Mouse (Mus musculus): ENCODE results near the gene Bnip1. TPM values are rescaled to one million over a fixed set of nuclear protein-coding genes. Genes with fewer than 3 reads are reported as not detected.

Bnip1 gene
- total and polyA plus RNA-seq, 3 experiments, result 50.9 to 59.6 (median 54.6) TPM

DNA sequence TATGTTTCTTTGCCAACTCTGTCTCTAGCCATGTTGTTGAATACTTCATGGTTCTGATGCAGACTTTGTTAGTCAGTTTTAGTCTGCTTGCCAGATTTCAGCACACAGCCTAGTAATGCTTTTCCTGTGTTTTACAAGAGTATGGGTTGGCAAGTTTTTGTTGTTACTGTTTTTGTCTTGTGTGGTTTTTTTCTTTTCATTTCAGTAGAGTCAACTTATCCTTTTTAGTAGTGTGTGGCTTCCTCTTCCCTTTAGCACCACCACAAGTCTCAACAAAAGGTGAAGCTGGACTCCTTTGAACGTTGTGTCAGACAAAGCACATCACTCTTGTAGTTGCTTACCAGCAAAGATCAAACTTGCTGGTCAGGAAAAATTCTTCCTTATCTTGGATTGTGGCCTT, 28.6 kb upstream of the Bnip1 start:
- peak; percentile 29 for DNase-seq (ENCODE audit: extremely low read depth)
- H3K9me3 ChIP-seq (replicated peaks; ENCODE audit: low read length), result no peaks in the 10 kb centered on the region
- peaks cover 15% of the 10 kb centered on the region; the same call in 1 of the 2 replicates for H3K79me2 ChIP-seq (replicated peaks; ENCODE audit: control insufficient read depth, extremely low read depth, insufficient read depth, poor library complexity, severe bottlenecking)
- peak overlapping the region; percentile 95 for H3K4me2 ChIP-seq (ENCODE audit: insufficient read depth, low read depth, poor library complexity, severe bottlenecking)
- peak overlapping the region; percentile 69 for H3K27ac ChIP-seq (ENCODE audit: insufficient read depth, low read depth)
- dilution Hi-C loops (cut with MboI; ENCODE audit: extremely low pct_ligation_motif_present, extremely low pct_unique_long_range_greater_than_20kb, low sequenced_read_pairs) (no loop called here), in situ Hi-C loops (cut with MboI; ENCODE audit: low pct_ligation_motif_present, low pct_unique_long_range_greater_than_20kb, low sequenced_read_pairs) (no loop called here)
- H3K9ac ChIP-seq (ENCODE audit: insufficient read depth, low read depth), result peak overlapping the region; percentile 39; the same call in 1 of the 2 replicates
- H3K4me1 ChIP-seq (ENCODE audit: control insufficient read depth in 1 of 2, insufficient read depth in 2 of 2), result peaks cover 3 to 36% of the 10 kb centered on the region in 2 experiments; a peak in 3 of 4 replicates
- no peaks in the 10 kb centered on the region for H3K27me3 ChIP-seq (replicated peaks)
- no peak overlapping the region for H3K4me3 ChIP-seq (replicated peaks in 1 of 3; ENCODE audit: low read depth in 2 of 3, low read length in 2 of 3, poor library complexity in 1 of 3)
- H3K36me3 ChIP-seq (replicated peaks in 1 of 2; ENCODE audit: control insufficient read depth in 1 of 2, insufficient read depth in 1 of 2, low read length in 1 of 2), result peaks cover 0 to 8% of the 10 kb centered on the region in 2 experiments
- no peak; the same call in 1 of the 2 replicates for TF ChIP-seq SMC3 (IDR thresholded peaks at IDR 0.05; ENCODE audit: low read depth, low read length)
- peak; percentile 33; the same call in 1 of the 2 replicates for TF ChIP-seq JUN (IDR thresholded peaks at IDR 0.05; ENCODE audit: insufficient read depth, low read depth, low read length)
- 0 out of 2 replicates have a peak, but pooled peaks have one; percentile 32 for TF ChIP-seq MYC (IDR thresholded peaks at IDR 0.05; ENCODE audit: low read depth, low read length)
- TF ChIP-seq RCOR1 (conservative IDR thresholded peaks at IDR 0.05; ENCODE audit: low read depth, low read length), result 0 out of 2 replicates have a peak, but pooled peaks have one; percentile 35
- peak; percentile 43; the same call in 1 of the 2 replicates for TF ChIP-seq BHLHE40 (IDR thresholded peaks at IDR 0.05; ENCODE audit: low read depth, low read length)
- peak; percentile 92; the same call in 1 of the 2 replicates for TF ChIP-seq MEF2A (IDR thresholded peaks at IDR 0.05; ENCODE audit: borderline replicate concordance, low read depth, low read length)
- peak; percentile 41; the same call in 1 of the 2 replicates for TF ChIP-seq TCF12 (IDR thresholded peaks at IDR 0.05; ENCODE audit: low read depth, low read length)
- no peak for TF ChIP-seq E2F4 (IDR thresholded peaks at IDR 0.05; ENCODE audit: insufficient replicate concordance, low read depth, low read length)
- no peak for TF ChIP-seq HCFC1 (IDR thresholded peaks at IDR 0.05; ENCODE audit: low read depth, low read length)
- peak; percentile 37; the same call in 1 of the 2 replicates for TF ChIP-seq ETS1 (conservative IDR thresholded peaks at IDR 0.05; ENCODE audit: low read depth, low read length)
- TF ChIP-seq MAX (IDR thresholded peaks at IDR 0.05; ENCODE audit: low read length), result no peak
- TF ChIP-seq IRF4 (IDR thresholded peaks at IDR 0.05; ENCODE audit: low read depth, low read length), result peak; percentile 82
- peak; percentile 78 for TF ChIP-seq EP300 (IDR thresholded peaks at IDR 0.05; ENCODE audit: low read length)
- TF ChIP-seq MAFK (IDR thresholded peaks at IDR 0.05; ENCODE audit: insufficient replicate concordance, low read length), result 0 out of 2 replicates have a peak, but pooled peaks have one; percentile 52
- TF ChIP-seq ZNF384 (IDR thresholded peaks at IDR 0.05; ENCODE audit: low read depth, low read length), result peak; percentile 49; the same call in 1 of the 2 replicates
- peak; percentile 45 for TF ChIP-seq JUND (conservative IDR thresholded peaks at IDR 0.05; ENCODE audit: low read depth, low read length)

DNA sequence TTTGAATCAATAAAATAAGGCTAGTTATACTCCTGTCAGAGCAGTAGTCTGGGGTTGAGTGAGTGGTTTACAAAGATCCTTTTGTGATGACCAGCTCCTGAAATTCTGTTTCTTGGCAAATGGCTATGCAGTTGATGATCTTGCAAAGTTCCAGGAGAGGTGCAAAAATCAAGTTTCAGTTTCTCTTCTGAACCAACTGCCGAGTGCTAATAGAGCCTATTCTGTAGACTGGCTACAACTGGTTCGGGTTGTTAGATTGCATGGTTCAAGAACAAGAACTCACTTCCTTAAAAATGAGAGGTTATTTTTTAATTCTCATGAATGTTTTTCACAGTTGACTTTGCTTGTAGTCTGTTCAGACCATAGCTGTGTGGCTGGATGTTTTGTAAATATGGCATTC, 27.4 kb upstream of the Bnip1 start:
- TF ChIP-seq IRF4 (IDR thresholded peaks at IDR 0.05; ENCODE audit: low read depth, low read length), result peak; percentile 62; the same call in 1 of the 2 replicates
- TF ChIP-seq CTCF (conservative IDR thresholded peaks at IDR 0.05 in 1 of 2, IDR thresholded peaks at IDR 0.05 in 1 of 2; ENCODE audit: low read depth in 2 of 2, low read length in 2 of 2), result no peak
- Histone ChIP-seq H3K4me3 (replicated peaks in 1 of 3; ENCODE audit: low read depth in 2 of 3, low read length in 2 of 3, poor library complexity in 1 of 3) (peak overlapping the region in 1 of 3 experiments; percentile 31), H3K79me2 (replicated peaks; ENCODE audit: control insufficient read depth, extremely low read depth, insufficient read depth, poor library complexity, severe bottlenecking) (peaks cover 15% of the 10 kb centered on the region; the same call in 1 of the 2 replicates), H3K27ac (ENCODE audit: insufficient read depth, low read depth) (no peak overlapping the region), H3K9me3 (replicated peaks; ENCODE audit: low read length) (no peaks in the 10 kb centered on the region), H3K36me3 (replicated peaks in 1 of 2; ENCODE audit: control insufficient read depth in 1 of 2, insufficient read depth in 1 of 2, low read length in 1 of 2) (peaks cover 3 to 16% of the 10 kb centered on the region in 2 experiments), H3K9ac (ENCODE audit: insufficient read depth, low read depth) (peak overlapping the region; percentile 57), H3K4me1 (ENCODE audit: control insufficient read depth in 1 of 2, insufficient read depth in 2 of 2) (peaks cover 3 to 36% of the 10 kb centered on the region in 2 experiments; a peak in 3 of 4 replicates), H3K27me3 (replicated peaks) (no peaks in the 10 kb centered on the region), H3K4me2 (ENCODE audit: insufficient read depth, low read depth, poor library complexity, severe bottlenecking) (peak overlapping the region; percentile 54)
- dilution Hi-C loops (cut with MboI; ENCODE audit: extremely low pct_ligation_motif_present, extremely low pct_unique_long_range_greater_than_20kb, low sequenced_read_pairs) (no loop called here), in situ Hi-C loops (cut with MboI; ENCODE audit: low pct_ligation_motif_present, low pct_unique_long_range_greater_than_20kb, low sequenced_read_pairs) (no loop called here)
- DNase-seq (ENCODE audit: extremely low read depth), result peak; percentile 61

Data from CH12.LX (cell line).